Mouse (Mus musculus): ENCODE measurements around the gene Lpp.

The Lpp gene

DNA sequence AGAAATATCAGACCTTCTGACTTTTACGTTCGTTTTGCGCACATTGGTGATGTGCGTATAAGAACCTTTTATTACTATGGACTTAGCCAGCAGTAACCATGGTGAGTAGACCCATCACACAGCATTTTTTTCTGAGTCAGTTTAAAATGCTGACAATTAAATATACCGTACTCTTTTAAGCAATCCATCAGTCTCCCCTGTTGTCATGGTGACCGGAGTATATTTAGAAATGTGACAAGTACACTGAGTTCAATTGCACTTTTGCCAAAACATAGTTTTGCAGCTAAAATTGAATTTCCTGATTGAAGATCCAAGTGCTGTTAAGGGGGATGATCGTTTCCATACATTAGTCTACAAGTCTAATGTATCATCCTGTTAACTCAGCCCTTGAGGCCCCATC is 149.6 kb downstream of the Lpp start:
- DNase-seq (ENCODE audit: low read depth, low spot score) = no peak

DNA sequence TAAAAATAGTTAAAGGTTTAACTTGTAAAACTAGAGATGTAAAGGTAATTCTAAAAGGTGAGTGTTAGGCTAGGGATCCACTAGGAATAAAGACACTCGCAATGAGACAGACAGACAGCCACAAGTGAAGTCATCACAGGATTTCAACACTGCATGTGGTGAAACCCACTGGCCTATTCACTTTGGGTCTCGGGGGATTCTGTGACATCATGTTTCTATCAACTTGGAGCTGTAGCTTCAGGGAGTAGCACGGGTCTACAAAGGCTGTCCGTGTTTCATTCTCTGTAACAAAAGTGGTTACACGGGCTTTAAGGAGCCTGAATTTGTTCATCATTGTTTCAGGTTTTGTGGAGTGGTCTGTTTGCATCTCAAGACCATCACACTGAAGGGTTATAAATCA is 152.1 kb downstream of the Lpp start:
- no peak for DNase-seq (ENCODE audit: low read depth, low spot score)

DNA sequence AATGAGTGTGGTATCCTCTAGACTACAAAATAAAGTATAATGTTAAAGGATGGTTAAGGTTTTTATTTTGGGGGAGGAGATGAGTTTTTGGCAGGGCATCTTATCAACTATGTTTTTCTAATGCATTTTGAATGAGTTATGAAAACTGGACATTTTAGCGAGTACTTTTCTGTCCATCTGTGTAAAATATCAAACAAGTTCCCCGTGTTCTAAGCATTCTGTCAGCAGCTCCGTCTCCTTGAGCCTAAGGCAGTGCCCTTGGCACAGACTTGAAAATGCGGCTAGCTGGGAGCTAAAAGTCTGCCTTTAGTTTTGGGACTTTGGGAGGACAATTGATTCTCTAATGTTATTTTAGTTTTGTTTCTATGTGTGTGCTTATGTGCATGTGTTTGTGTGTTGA is 165.2 kb downstream of the Lpp start:
- DNase-seq (ENCODE audit: low read depth, low spot score) = no peak

DNA sequence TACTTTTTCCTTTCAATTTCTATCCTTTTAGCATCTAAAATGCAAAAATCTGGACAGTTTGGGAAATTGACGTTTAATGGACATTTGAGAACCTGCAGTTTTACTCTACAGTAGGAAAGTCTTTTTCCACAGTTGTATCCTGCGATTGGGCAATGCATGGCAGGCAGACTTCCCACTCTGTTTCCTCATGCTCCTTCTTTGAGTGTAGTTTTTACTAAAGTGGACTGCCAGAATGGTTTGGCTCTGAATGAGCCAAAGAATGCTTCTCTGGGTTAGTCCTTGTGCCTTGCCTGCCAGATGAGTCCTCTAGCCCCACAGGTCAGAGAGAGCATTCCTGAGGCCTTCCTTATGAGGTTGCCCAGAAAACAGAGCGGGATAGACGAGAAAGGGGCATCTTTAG is 166.5 kb downstream of the Lpp start:
- DNase-seq (ENCODE audit: low read depth, low spot score) = no peak

DNA sequence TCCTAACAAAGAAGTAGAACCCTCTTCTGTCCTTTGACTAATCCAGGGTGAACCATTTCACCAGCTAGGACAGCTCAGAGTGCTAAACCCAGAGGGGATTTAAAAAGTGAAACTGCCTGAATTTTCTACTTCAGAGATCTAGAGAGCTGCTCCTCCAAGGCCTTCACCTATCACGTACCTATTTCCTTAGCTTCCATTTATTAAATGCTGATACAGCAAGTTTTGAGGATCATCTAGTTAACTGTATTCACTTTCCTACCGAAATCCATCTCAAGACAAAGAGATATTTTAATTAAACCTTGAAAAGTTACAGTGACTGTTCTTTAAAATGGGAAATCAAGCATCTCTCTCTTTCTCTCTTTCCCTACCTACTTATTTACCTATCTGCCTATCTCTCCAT is 167.7 kb downstream of the Lpp start:
- no peak for DNase-seq (ENCODE audit: low read depth, low spot score)

DNA sequence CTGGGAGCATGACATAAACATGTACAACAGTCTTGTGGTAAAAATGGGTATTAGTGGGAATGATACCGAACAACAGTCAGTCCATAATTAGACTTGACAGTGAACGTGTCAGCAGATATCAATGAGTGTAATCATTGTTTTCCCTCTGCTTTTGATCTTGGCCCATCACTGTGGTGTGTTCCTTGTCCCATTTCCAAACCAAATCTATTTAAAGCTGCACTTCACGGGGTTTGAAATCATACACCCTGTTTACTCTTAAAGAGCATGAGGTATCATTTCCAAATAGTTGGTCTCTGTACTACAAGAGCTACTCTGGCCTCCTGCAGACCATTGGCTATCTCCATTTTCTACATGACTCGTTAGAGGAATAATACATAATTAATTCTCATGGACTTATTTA is 168.3 kb downstream of the Lpp start:
- no peak for DNase-seq (ENCODE audit: low read depth, low spot score)

DNA sequence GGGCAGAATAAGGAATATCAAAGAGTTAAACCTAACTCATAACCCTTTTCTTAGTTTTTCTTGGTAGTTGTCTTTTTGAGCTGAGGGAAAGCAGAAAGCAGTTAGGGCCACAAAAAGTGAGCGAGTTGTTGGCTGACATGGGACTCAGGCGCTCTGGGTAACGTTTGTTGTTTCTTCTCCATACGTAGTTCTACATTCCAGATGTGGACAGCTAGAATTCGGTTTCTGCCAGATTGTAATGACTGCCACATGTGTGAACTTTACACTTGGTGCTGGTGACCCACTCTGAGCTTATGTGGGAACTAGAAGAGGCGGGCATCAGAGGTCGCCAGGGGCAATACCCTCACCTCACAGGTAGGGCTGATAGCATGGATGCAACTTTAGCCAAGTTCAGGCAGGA is 172.0 kb downstream of the Lpp start:
- peak; percentile 29 for DNase-seq (ENCODE audit: low read depth, low spot score)

DNA sequence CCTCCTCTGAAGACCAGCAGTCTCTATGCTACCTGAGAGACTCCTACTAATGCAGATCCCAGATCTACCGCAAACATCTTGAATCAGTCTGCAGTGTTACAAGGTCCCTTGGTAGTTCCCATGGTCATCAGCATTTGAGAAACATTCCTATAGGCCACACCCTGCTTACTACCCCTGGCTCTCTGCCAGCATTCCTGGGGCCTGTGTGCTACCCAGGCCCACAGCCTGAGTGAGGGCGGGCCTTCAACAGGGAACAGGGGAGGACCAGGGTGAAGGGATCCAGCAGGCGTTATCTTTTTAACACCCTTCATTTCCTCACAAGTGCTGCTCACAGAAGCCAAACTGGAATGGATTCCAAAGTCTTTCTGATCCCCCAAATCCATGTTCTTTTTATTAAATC is 173.0 kb downstream of the Lpp start:
- DNase-seq (ENCODE audit: low read depth, low spot score) = peak; percentile 69

DNA sequence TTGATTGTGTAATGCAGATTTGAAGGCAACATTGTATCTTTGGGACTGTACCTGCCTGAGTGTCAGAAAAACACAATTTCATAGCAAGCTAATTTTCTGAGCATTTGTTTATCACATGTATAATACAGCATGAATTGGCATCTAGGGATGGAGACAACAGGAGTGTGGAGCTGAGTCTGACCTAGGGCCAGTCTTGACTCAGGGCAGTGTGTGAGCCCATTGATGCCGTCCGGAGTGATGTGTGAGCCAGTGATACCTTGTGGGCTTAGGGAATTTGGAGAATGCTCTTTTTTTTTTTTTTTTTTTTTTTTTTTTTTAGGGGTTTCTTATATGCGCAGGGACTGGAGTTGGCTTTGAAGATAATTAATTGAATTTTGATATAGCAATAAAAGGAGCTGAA is 174.3 kb downstream of the Lpp start:
- DNase-seq (ENCODE audit: low read depth, low spot score) = no peak

DNA sequence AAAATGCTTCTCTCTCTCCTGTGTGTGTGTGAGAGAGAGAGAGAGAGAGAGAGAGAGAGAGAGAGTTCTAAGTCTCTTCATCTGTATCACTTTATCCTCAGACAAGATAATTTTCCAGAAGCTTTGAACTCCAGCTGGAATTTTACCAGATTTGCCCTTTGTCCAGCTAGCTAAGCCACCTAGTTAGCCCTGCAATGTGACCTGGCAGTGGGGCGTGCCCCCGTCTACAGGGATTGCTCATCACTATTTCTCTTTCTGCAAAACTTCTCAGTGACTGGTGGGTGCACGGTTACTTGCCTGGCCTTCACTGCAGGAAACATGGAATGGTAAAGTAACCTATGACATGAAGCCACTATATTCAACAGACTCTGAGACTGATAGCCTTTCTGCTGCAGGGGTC is 174.8 kb downstream of the Lpp start:
- no peak for DNase-seq (ENCODE audit: low read depth, low spot score)

DNA sequence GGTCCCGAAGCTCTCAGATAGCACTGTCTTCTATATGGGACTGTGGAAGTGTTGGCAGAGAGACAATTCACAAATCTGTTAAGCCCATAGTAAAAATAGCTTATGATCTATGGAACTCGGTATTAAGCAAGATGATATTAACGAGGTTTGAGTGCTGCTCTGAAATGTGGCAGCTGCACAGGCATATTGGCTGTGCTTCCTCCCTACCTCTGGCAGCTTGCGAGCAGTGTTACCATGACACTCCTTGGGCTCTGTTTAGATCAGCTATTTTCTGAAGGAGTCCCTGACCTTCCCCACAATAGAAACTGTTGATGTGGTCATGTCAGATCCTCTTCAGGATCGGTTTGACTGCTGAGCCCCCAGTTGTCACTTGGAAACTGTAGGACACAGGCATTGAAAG is 176.4 kb downstream of the Lpp start:
- DNase-seq (ENCODE audit: low read depth, low spot score) = no peak

DNA sequence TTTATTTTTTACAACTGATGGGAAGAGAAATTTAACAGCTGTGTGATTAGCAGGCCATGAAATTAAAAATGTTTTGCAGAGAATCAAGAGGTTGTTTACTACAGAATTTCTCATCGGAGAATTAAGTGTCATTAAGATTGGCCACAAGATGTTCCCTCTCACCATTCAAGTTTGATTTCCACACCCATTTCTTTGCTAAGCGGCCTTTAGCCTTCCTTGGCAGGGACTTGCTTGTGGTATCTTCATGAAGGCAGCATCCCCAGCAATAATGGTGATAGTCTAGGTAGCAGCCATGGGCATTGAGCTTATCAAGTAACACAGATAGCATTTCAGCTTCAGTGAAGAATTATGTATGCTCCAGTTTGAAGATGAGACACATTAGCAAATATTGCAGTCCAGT is 183.7 kb downstream of the Lpp start:
- DNase-seq (ENCODE audit: low read depth, low spot score) = no peak

DNA sequence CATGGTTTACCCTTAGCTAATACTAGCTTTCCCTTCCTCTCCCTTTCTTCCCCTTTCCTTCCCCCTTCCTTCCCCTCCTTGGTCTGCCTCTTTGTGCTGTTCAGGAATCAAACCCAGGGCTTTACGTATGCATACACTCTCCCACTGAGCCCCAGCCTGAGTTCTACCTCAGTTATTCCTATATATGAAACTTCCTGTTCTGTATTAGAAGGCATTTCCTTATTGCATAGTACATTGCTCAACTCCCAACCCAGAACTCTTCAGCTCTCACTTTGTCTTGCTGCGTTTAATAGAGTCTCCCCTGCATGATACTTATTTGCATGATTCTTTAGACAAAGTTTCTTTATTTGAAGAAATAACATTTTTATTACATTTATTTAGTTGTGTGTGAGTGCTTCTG is 184.5 kb downstream of the Lpp start:
- DNase-seq (ENCODE audit: low read depth, low spot score) = no peak

DNA sequence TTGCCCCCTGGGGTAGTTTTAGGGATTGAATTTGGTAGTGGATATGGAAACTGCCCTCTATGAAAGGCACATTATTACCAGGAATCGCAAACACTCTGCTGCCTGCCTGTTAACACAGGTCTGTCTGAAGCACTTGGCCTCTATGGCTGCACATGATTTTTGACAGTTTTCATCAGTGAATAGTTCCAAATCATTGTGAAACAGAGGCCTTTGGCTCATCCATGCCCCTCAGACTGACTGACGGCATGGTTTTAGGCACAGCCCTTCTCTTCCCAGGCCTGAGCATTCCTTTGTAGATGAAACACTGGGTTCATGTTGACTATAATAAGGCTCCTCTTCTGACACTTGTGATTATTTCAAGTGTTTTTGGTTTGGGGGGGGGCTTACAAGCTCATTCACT is 189.5 kb downstream of the Lpp start:
- no peak for DNase-seq (ENCODE audit: low read depth, low spot score)

DNA sequence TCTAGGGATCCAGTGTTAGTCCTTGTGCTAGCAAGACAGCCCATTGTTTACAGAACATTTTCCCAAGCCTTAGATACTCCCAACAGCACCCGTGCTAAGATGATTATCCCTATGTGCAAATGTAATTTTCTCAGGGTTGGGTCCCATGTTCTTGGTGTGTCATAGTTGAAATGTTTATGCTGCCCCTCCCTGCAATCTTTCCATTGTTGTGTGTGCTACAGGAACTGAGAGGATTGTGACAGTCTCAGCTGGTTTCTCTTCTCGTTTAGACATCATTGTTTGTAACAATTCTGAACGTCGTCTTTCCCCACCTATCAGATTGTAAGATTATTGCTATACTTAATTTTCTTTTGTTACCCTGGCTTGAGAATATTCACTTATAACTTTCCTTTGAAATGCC is 200.2 kb downstream of the Lpp start:
- DNase-seq (ENCODE audit: low read depth, low spot score) = no peak

DNA sequence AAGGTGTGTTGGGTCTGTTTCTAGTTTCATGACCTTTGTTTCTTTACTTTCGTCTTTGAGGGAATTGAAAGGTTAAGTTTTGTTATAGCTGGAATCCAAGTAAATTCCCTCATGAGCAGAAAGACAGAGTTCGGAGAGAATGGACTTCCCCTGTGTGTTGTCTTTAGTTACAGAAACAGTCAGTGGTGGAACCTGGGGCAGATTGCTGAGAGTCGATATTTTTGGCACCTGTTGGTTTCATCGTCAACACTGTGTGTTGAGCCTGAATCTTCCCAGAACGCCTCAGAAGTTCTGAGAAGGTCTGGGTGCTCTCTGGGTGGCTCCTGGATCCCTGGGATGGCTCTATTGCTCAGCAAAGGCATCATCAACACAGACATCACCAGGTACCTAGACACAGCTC is 201.2 kb downstream of the Lpp start:
- DNase-seq (ENCODE audit: low read depth, low spot score) = no peak

DNA sequence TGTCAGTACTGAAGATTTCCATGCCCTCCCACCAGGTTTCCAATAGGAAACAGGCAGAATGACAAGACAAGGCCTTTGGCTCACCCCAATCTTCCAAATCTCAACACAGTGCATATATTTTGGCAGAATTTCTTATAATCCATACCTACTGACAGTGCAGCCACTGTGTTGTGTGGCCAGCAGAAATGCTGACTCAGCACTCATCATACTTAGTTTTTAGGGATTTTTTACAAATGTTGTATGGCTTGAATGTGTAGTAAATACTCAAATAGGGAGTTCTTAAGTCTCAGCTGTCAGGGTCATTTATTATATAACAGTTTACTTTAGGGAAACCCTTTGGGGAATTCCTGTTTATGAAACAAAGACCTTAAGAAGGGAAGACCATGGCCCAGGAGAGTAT is 202.2 kb downstream of the Lpp start:
- no peak for DNase-seq (ENCODE audit: low read depth, low spot score)

DNA sequence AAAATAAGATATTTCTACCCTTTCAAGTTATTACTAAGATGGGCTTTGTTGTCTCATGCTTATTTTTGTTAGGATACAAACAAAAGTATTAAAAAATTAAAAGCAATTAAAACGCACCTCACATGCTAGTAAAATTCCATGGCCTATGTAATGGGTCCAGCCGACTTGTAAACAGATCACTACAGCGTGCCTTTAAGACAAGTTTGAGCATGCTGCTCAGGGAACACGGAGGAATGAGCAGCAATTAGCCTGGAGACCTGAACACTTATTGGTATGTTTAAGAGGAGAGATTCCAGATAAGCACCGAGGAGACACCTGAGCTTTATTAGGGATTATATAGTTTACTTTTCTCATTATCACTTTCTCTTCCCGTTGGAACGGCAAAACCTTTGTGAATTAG is 205.3 kb downstream of the Lpp start:
- DNase-seq (ENCODE audit: low read depth, low spot score) = no peak

DNA sequence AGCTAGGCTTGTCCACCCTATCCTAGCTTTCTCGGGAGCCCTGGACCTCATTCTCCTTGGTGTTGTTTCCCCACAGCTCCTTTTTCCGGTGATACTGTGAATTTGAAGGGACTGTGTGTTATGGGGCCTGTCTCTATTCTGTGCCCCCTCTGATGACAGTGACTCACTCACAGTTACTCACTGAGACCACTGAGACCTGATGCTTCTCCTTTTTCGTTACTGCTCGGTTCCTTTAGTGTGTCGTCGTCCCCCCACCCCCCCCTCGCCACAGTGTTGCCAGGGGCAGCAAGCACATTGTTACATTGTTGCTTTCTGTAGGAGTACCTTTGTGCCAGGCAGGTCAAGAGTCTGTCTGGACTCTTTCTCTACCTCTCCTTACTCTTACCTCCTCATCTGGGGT is 206.5 kb downstream of the Lpp start:
- DNase-seq (ENCODE audit: low read depth, low spot score) = no peak

DNA sequence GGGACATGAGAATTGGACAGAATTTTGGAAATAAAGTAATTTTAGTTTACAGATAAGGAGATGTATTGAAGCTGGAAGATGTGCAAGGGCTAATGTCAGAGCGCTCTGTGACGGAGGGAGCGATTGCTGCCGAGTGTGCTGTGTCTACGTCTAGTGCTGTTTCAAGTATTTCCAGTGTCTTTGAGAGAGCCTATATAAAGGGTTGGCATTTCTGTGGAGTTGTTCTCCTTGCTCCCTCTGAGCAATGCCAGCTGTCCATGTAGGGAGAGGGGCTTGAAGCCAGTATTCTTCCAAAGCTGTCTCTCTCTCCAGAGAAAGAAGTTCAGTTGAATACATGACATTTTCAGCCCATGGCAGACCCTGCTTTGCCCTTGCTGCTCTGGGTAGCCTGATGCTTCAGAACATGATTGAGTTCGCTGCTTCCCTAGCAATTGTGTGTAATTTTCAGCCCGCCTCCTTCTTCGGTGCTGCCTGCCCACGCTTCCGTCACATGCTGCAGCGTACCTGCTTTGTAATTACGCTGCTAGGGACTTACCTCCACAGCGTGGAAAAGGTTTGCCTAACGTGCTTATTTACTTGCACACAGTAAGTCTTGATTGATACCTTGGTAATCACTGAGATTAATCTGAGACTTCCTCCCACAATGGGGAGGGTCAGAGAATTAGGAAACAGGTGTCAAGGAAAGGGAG is 207.1 kb downstream of the Lpp start:
- DNase-seq (ENCODE audit: low read depth, low spot score) = no peak

DNA sequence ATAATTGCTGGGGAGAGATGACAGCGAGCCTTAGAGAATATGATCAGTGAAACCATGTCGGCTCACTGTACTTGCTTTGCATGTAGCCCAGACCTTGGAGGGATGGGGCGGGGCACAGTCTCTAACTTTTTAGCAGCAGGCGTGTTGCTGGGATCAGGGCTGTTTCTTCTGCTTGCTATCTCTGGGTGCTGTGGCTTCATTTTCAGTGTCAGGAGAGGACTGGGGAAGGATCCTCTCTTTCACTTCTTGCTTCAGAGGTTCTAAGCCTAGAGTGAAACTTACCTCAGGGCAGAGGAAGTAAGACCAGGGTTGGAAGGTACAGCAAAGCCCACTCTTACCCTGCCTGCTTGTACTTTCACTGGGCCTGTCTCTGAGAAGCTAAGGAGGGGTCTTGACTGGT is 210.0 kb downstream of the Lpp start:
- DNase-seq (ENCODE audit: low read depth, low spot score) = no peak

DNA sequence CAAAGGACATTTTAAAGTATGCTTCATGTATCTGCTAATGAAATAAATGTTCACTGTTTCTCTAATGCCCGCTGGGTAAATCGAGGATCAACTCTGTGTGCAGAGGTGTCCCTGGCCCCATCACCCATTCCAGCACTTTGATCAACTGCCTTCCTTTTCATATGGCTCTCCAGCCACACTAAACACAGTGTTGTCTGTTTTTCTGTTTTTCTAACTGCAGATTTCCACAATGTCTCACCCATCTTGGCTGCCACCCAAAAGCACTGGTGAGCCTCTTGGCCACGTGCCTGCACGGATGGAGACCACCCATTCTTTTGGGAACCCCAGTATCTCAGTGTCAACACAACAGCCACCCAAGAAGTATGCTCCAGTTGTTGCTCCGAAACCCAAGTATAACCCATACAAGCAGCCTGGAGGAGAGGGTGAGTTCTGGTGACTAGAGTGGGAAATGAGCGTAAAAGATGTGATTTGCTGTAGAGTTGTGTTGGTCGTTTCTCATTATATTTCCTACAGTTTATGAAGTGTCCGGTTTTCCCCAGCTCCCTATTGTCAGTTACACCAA is 214.7 kb downstream of the Lpp start:
- DNase-seq (ENCODE audit: low read depth, low spot score) = no peak

DNA sequence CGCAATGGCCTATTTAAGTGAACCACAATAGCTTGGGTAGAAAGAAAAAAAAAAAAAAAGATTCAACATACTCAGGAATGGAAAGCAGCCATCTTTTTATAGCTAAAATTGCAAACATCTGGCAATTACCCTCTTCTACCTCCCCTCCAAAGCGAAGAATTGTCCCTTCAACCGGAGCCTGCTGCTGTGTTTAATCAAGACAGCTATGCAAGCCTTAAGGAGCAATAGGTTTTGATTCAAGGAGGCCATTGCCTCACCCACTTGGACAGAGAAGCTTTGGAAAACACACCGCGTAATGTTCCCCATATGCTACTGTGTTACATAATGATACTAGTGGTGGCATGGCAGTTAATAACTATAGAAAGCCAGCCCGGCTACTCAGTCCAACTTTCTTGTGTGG is 226.2 kb downstream of the Lpp start:
- DNase-seq (ENCODE audit: low read depth, low spot score) = peak; percentile 15

DNA sequence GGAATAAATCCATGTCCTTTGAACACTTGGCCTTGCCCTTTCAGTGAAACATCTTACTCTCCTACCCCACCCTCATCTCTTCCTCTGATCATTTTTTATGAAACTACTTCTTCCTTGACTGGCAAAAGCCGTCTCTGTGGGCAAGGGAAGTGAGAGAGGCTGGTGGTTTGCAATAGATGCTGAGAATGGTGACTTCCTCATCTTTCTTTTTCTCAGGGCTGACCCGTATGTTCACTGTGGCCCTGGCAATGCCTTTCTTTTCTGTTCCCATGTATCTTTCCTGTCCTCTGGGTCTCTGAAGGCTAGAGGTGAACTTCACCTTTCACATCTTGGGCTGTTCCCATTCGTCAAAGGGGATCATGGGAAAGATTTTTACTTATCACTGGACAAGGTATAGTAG is 226.7 kb downstream of the Lpp start:
- no peak for DNase-seq (ENCODE audit: low read depth, low spot score)
